Mouse (Mus musculus) neural tube, embryonic 13.5 days (tissue): ENCODE results near the gene Slc27a4. TPM values are rescaled to one million over a fixed set of nuclear protein-coding genes. Genes with fewer than 3 reads are reported as not detected.
A peak's percentile ranks its signal among the peaks of the same experiment; 100 is the strongest.

ENCODE experiments used
- ATAC-seq: fragments of 200-750 bp; cut with Nextera tagmentation; 2 replicates; pipeline ENCODE4 v1.8.0; 2017; ENCODE audit warnings: low read depth, mild to moderate bottlenecking, moderate TSS enrichment, moderate library complexity
- H3K27ac ChIP-seq: fragments of 300-500 bp; sonication (generic); replicated peaks from 2 replicates; pipeline ENCODE4 v1.5.1; 2015; ENCODE audit warnings: moderate library complexity, mild to moderate bottlenecking, inconsistent platforms
- H3K27me3 ChIP-seq: fragments of 300-500 bp; sonication (generic); 2 replicates; pipeline ENCODE4 v1.6.1; 2015; ENCODE audit warnings: mild to moderate bottlenecking, inconsistent platforms
- H3K36me3 ChIP-seq: fragments of 300-500 bp; sonication (generic); 2 replicates; pipeline ENCODE4 v1.6.1; 2015; ENCODE audit warnings: mild to moderate bottlenecking, inconsistent platforms
- H3K4me1 ChIP-seq: fragments of 300-500 bp; sonication (generic); replicated peaks from 2 replicates; pipeline ENCODE4 v1.6.1; 2015; ENCODE audit warnings: inconsistent platforms
- H3K4me2 ChIP-seq: fragments of 300-500 bp; sonication (generic); 2 replicates; pipeline ENCODE4 v1.6.1; 2015; ENCODE audit warnings: inconsistent platforms, mild to moderate bottlenecking, moderate library complexity
- H3K4me3 ChIP-seq: fragments of 300-500 bp; sonication (generic); 2 replicates; pipeline ENCODE4 v1.5.1; 2015; ENCODE audit warnings: mild to moderate bottlenecking, inconsistent platforms
- H3K9ac ChIP-seq: fragments of 300-500 bp; sonication (generic); 2 replicates; pipeline ENCODE4 v1.6.1; 2015; ENCODE audit warnings: moderate library complexity, mild to moderate bottlenecking, inconsistent platforms
- H3K9me3 ChIP-seq: fragments of 300-500 bp; sonication (generic); 2 replicates; pipeline ENCODE4 v1.6.1; 2016; ENCODE audit warnings: inconsistent platforms
- WGBS: fragments of 180-500 bp; shearing (Covaris S2); methylation state at CpG from one replicate; pipeline ENCODE4 v1.1.7; 2015; 5-methylcytosine and 5-hydroxymethylcytosine counted together
- polyA plus RNA-seq: library from polyadenylated mRNA; unstranded; fragments of >200 nt; fragmentation: Nextera tagmentation; extraction: Ambion mirVana; gene quantifications from 2 replicates; pipeline ENCODE4 v1.2.1, GENCODE M21; 2015

The Slc27a4 gene
- polyA plus RNA-seq, 1 experiment from 2014 or later = 35.5 TPM

DNA sequence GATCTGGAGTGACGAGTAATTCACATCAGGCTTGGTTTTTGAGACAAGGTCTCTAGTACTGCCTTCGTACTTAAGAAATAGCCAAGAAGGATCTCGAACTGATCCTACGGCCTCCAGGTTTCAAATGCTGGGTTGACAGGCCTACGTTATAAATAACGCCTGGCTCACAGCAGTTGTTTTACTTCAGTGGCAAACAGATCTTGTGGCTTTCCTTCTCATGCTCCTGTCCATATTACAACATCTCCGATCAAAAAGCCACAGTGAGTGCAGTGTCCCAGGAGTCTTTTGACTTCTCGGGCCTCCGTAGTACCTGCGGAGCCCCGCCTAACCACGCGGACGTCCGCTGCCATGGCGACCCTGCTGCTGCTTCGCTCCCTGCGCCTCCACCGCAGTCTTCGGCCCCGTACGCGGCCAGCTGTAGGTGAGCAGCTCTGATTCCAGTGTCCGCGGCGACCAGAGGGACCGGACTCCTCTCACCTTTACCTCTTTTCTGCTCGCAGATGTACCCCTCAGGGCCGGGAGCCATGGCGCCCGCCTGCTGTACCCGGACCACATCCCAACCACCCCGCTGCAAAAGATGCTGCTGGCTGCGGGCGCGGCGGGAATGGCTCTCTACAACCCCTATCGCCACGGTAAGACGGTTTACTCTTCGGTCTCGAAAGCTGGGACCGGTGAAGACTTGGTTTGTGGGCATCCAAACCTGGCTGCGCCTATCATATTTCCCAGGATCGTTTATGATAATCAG lies 14.3 kb upstream of the Slc27a4 start, which contains the start of gene Trub2:
Gene Trub2 (minus strand): TSS at position 566 of the 745 bp plus-strand sequence.
- Histone ChIP-seq H3K9me3 (no peaks in the 10 kb centered on the region), H3K27me3 (no peaks in the 10 kb centered on the region), H3K4me3 (peak within 1 kb of the TSS; percentile 77), H3K36me3 (peaks cover 62% of the 10 kb centered on the region), H3K9ac (peak within 1 kb of the TSS; percentile 87), H3K27ac (peak within 1 kb of the TSS; percentile 67), H3K4me1 (peaks cover 23% of the 10 kb centered on the region), H3K4me2 (peak within 1 kb of the TSS; percentile 88)
- peak; percentile 91 for ATAC-seq
- WGBS = under 1% methylated on average over 45 of the region's 45 CpGs

GRCm38 (mm10) chr2:29792772-29793487 lies 9.5 kb upstream of the Slc27a4 start:
- 93% methylated on average over 2 of the region's 2 CpGs for WGBS
- no peak overlapping the region for H3K4me3 ChIP-seq
- no peak overlapping the region for H3K9ac ChIP-seq
- no peaks in the 10 kb centered on the region for H3K9me3 ChIP-seq
- ATAC-seq = no peak
- H3K4me2 ChIP-seq = no peak overlapping the region
- peaks cover 14% of the 10 kb centered on the region for H3K4me1 ChIP-seq
- H3K27me3 ChIP-seq = no peaks in the 10 kb centered on the region
- H3K36me3 ChIP-seq = peaks cover 68% of the 10 kb centered on the region
- no peak overlapping the region for H3K27ac ChIP-seq

- peak overlapping the region; percentile 89 for H3K4me2 ChIP-seq
- no peak; the same call in 1 of the 2 replicates for ATAC-seq
- no peaks in the 10 kb centered on the region for H3K27me3 ChIP-seq
- H3K4me1 ChIP-seq = peaks cover 18% of the 10 kb centered on the region
- peaks cover 39% of the 10 kb centered on the region for H3K36me3 ChIP-seq
- peak overlapping the region; percentile 95 for H3K27ac ChIP-seq
- H3K9me3 ChIP-seq = no peaks in the 10 kb centered on the region
- WGBS = under 1% methylated on average over 39 of the region's 39 CpGs
- H3K4me3 ChIP-seq = peak overlapping the region; percentile 95
- peak overlapping the region; percentile 97 for H3K9ac ChIP-seq
Measured at GRCm38 (mm10) chr2:29802827-29803201, 380 bp downstream of the Slc27a4 start.

DNA sequence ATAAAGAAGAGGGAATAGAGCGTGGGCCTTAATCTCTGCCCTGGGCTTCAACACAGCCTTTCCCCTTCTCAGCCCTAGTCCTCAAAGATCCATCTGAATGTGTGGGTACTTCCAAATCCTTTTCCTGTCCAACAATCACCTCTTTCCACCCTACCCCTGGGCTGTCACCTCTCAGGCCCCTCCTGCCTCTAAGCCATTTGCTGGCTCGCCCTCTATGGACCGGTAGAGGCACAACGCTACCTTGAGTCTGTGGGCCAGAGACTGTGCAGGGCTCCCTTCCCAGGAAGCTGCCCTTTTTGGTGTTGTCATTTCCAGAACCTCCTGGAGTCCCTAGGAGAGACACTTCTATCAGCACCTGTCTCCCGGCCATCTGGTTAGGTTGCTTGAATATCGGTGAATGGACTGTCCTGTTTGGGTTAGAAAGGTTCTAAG lies 982 bp downstream of the Slc27a4 start:
- ATAC-seq = peak; percentile 43
- WGBS = 23% methylated on average over 6 of the region's 6 CpGs
- no peaks in the 10 kb centered on the region for H3K9me3 ChIP-seq

GRCm38 (mm10) chr2:29815678-29816371 lies 13.4 kb downstream of the Slc27a4 start:
- WGBS = 84% methylated on average over 11 of the region's 11 CpGs
- Histone ChIP-seq H3K27ac (no peak overlapping the region), H3K36me3 (peaks cover 60% of the 10 kb centered on the region), H3K4me2 (no peak overlapping the region), H3K9ac (no peak overlapping the region), H3K27me3 (no peaks in the 10 kb centered on the region), H3K4me3 (no peak overlapping the region), H3K4me1 (peaks cover 19% of the 10 kb centered on the region), H3K9me3 (no peaks in the 10 kb centered on the region)
- no peak for ATAC-seq

More for the DNA sequence above, 982 bp downstream of the Slc27a4 start:
- H3K4me2 ChIP-seq = peak overlapping the region; percentile 89
- H3K27ac ChIP-seq = peak overlapping the region; percentile 95
- H3K4me3 ChIP-seq = peak overlapping the region; percentile 95
- peaks cover 45% of the 10 kb centered on the region for H3K36me3 ChIP-seq
- peak overlapping the region; percentile 97 for H3K9ac ChIP-seq
- H3K27me3 ChIP-seq = no peaks in the 10 kb centered on the region
- H3K4me1 ChIP-seq = peaks cover 18% of the 10 kb centered on the region

- Histone ChIP-seq H3K36me3 (peaks cover 42% of the 10 kb centered on the region), H3K4me2 (peak overlapping the region; percentile 21; the same call in 1 of the 2 replicates), H3K9me3 (no peaks in the 10 kb centered on the region), H3K4me1 (peaks cover 22% of the 10 kb centered on the region), H3K27ac (peak overlapping the region; percentile 30), H3K9ac (no peak overlapping the region), H3K27me3 (no peaks in the 10 kb centered on the region), H3K4me3 (no peak overlapping the region)
- 35% methylated on average over 8 of the region's 8 CpGs for WGBS
- ATAC-seq = peak; percentile 69
Measured at GRCm38 (mm10) chr2:29817426-29818232, 15.2 kb downstream of the Slc27a4 start.

DNA sequence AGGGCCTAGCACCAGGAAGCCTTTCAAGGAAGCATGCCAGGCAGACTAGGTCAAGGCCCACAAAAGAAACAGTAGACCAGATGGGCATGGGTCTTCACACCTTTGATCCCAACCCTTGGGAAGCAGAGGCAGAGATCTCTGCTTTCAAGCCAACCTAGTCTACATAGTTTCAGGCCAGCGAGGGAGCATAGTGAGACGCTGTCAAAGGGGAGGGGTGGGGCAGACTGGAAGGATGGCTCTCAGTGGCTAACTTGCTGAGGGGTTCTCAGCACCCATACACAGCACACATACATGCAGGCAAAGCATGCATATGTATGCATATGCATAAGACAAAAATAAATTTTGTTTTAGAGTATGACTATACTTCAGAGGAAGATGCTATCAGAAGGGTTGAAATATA lies 16.9 kb downstream of the Slc27a4 start:
- 5% methylated on average over 2 of the region's 2 CpGs for WGBS
- peak overlapping the region; percentile 71 for H3K4me2 ChIP-seq
- H3K9me3 ChIP-seq = no peaks in the 10 kb centered on the region
- no peaks in the 10 kb centered on the region for H3K27me3 ChIP-seq
- peak overlapping the region; percentile 76 for H3K9ac ChIP-seq
- H3K4me1 ChIP-seq = peaks cover 22% of the 10 kb centered on the region
- peaks cover 25% of the 10 kb centered on the region for H3K36me3 ChIP-seq
- H3K4me3 ChIP-seq = no peak overlapping the region
- no peak for ATAC-seq
- H3K27ac ChIP-seq = peak overlapping the region; percentile 98

DNA sequence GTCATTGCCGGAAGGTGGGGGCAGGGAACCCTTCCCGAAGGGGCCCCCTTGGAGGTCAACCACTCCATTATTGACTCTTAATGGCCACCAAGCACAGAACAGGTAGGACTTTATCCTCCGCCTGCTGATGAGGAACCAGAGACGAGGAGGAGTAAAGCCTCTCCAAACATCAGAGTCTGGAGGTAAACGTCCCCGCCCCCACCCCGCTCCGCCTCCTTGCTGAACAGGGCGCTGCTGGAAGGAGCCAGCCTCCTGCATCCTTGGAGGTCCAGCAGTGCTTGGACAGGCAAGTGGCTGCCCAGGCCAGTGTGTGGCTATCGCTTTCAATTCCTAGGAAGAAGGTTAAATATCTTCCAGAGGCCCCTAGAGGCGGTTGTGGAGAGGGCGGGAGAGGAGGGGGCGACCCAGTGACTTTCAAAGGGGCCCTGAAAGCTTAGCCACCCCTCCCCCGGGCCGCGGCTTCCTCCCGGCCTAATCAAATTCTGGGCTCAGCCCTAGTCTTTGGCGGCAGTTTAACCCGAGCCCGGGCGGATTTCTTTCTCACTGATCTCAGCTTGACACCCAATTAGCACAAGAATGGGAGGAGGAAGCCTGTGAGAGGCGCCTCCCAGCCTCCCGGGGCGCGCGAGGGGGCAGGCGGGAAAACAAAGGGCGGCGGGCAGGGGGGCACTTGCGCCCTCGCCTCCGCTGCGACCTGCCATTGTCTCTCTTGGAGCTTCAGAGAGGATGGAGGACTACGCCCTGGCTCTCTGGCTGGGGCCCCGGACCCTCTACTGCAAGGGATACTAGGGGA lies 17.8 kb downstream of the Slc27a4 start, which contains the start of gene Urm1:
Gene Urm1 (plus strand): TSS at position 51 of the 793 bp plus-strand sequence.
- peak within 1 kb of the TSS; percentile 76 for H3K9ac ChIP-seq
- peaks cover 22% of the 10 kb centered on the region for H3K4me1 ChIP-seq
- peak within 1 kb of the TSS; percentile 42 for H3K4me3 ChIP-seq
- H3K36me3 ChIP-seq = peaks cover 16% of the 10 kb centered on the region
- H3K27me3 ChIP-seq = no peaks in the 10 kb centered on the region
- no peaks in the 10 kb centered on the region for H3K9me3 ChIP-seq
- peak; percentile 83 for ATAC-seq
- WGBS = 1% methylated on average over 35 of the region's 35 CpGs
- peak within 1 kb of the TSS; percentile 98 for H3K27ac ChIP-seq
- peak within 1 kb of the TSS; percentile 71 for H3K4me2 ChIP-seq

- Histone ChIP-seq H3K36me3 (peaks cover 5% of the 10 kb centered on the region; the same call in 1 of the 2 replicates), H3K9me3 (no peaks in the 10 kb centered on the region), H3K27ac (peak overlapping the region; percentile 96), H3K4me3 (peak overlapping the region; percentile 93), H3K4me2 (peak overlapping the region; percentile 74), H3K4me1 (peaks cover 22% of the 10 kb centered on the region), H3K27me3 (no peaks in the 10 kb centered on the region), H3K9ac (peak overlapping the region; percentile 82)
- WGBS = 5% methylated on average over 11 of the region's 11 CpGs
- ATAC-seq = peak; percentile 56; the same call in 1 of the 2 replicates
Measured at GRCm38 (mm10) chr2:29826318-29826925, 24.0 kb downstream of the Slc27a4 start.

DNA sequence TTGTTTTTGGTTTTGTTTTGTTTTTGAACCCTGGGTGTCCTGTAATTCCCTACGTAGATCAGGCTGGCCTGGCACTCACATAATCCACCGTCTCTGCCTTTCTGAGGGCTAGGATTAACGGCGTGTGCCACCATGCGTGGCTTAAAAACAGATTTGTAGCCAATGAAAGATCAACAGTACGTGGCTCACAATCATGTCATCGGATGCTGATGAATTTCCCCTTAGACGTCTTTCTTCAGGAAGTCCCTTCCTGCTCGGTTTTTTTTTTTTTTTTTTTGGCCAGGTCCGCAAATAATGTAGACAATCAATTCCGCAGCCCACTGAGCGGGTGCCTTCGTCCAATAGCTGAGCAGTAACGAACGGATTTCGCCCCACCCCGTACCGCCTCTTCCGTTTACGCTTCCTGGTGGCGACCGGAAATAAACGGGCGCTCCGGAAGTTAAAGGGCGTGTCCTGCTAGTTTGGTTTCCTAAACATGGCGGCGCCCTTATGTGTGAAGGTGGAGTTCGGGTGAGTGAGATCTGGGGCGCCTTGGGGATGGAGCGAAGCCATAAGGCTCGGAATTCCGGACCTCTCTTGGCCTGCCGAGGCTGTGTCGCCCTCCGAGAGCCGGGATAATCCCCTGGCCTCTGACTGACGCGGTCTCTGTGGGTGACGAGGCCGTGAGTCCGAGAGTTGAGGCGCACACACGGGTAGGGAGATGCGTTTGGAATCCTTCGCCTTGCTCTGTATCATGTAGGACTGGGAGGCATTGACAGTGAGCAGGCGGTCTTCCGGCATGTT lies 24.7 kb downstream of the Slc27a4 start:
- Histone ChIP-seq H3K9me3 (no peaks in the 10 kb centered on the region), H3K27ac (peak overlapping the region; percentile 96), H3K27me3 (no peaks in the 10 kb centered on the region), H3K4me3 (peak overlapping the region; percentile 93), H3K9ac (peak overlapping the region; percentile 85), H3K4me1 (peaks cover 22% of the 10 kb centered on the region), H3K4me2 (peak overlapping the region; percentile 88), H3K36me3 (peaks cover 5% of the 10 kb centered on the region; the same call in 1 of the 2 replicates)
- peak; percentile 97 for ATAC-seq
- under 1% methylated on average over 48 of the region's 48 CpGs for WGBS
